Mouse (Mus musculus) hindbrain, embryonic 13.5 days (tissue): ENCODE measurements at regions not wholly inside any gene's neighbourhood (a gene's known extent, or its start where the extent isn't known, plus 50 kb on each side); places are given as distances from the start of the nearest gene placed in this dataset.
A peak's percentile ranks its signal among the peaks of the same experiment; 100 is the strongest.
"Not testable (repeated sequence)": the region's sequence is repeated elsewhere in the genome, so short reads cannot be mapped to it uniquely, and the experiment has no call there.

Source experiments
- ATAC-seq: fragments of 200-750 bp; cut with Nextera tagmentation; 2 replicates; pipeline ENCODE4 v1.8.0; 2017; ENCODE audit warnings: moderate TSS enrichment; ENCODE audit not compliant: low FRiP score
- H3K27ac ChIP-seq: fragments of 300-500 bp; sonication (generic); 2 replicates; pipeline ENCODE4 v1.5.1; 2015; ENCODE audit warnings: inconsistent platforms, mild to moderate bottlenecking, moderate library complexity
- H3K27me3 ChIP-seq: fragments of 300-500 bp; sonication (generic); 2 replicates; pipeline ENCODE4 v1.6.1; 2015; ENCODE audit warnings: mild to moderate bottlenecking, inconsistent platforms
- H3K36me3 ChIP-seq: fragments of 300-500 bp; sonication (generic); 2 replicates; pipeline ENCODE4 v1.6.1; 2015; ENCODE audit warnings: mild to moderate bottlenecking, inconsistent platforms
- H3K4me1 ChIP-seq: fragments of 300-500 bp; sonication (generic); replicated peaks from 2 replicates; pipeline ENCODE4 v1.6.1; 2015; ENCODE audit warnings: inconsistent platforms
- H3K4me2 ChIP-seq: fragments of 300-500 bp; sonication (generic); 2 replicates; pipeline ENCODE4 v1.6.1; 2015; ENCODE audit warnings: inconsistent platforms, mild to moderate bottlenecking, moderate library complexity
- H3K4me3 ChIP-seq: fragments of 300-500 bp; sonication (generic); 2 replicates; pipeline ENCODE4 v1.5.1; 2015; ENCODE audit warnings: mild to moderate bottlenecking, inconsistent platforms
- H3K9ac ChIP-seq: fragments of 300-500 bp; sonication (generic); 2 replicates; pipeline ENCODE4 v1.6.1; 2015; ENCODE audit warnings: mild to moderate bottlenecking, inconsistent platforms
- H3K9me3 ChIP-seq: fragments of 300-500 bp; sonication (generic); 2 replicates; pipeline ENCODE4 v1.6.1; 2016; ENCODE audit warnings: inconsistent platforms
- WGBS: fragments of 180-500 bp; shearing (Covaris S2); methylation state at CpG from one replicate; pipeline ENCODE4 v1.1.7; 2015; 5-methylcytosine and 5-hydroxymethylcytosine counted together

DNA sequence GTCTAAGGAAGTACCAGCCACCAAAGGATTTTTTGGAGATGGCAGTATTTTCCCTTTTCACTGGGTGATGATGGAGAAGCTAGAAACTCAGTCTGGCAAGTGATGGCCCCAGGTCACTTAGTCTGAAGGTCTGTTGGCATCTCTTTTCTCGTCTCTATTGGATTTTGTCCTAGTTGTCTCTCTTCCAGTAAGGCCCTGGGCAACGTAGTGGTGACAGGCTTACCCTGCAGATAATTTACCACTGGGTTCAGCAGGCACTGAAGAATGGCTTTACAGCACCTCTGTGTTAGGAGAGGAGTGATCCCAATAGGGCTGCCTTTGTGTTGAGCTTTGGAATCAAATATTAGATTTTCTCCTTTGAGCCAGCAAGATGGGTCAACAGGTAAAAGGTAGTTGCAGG lies 87.9 kb upstream of the 1110032F04Rik start:
- Histone ChIP-seq H3K9ac (no peak overlapping the region), H3K4me2 (no peak overlapping the region), H3K4me3 (no peak overlapping the region), H3K36me3 (no peaks in the 10 kb centered on the region), H3K9me3 (no peaks in the 10 kb centered on the region), H3K4me1 (0 out of 2 replicates have a peak, but pooled peaks cover 4% of the 10 kb centered on the region), H3K27ac (no peak overlapping the region), H3K27me3 (no peaks in the 10 kb centered on the region)
- ATAC-seq, result no peak
- WGBS, result 65% methylated on average over 2 of the region's 2 CpGs

DNA sequence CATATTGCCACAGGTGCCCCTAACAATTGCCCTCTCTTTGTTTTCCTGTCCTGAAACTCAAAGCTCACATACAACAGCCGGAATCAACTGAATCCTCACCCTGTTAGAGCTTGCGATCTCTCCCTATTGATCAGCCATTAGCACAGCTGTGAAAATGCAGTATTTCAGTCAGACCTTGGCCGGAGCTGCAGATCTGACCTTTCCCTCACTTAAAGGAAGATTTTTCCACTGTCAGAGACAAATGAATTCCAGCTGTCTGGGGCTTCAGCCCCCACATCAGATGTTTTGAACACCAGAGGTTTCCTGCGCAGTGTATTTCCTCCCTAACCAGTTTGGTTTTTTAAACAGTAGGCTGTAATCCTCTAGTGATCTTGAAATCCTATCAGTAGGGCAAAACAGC lies 87.0 kb upstream of the 1110032F04Rik start:
- H3K36me3 ChIP-seq, result no peaks in the 10 kb centered on the region
- no peak overlapping the region for H3K27ac ChIP-seq
- H3K27me3 ChIP-seq, result no peaks in the 10 kb centered on the region
- no peaks in the 10 kb centered on the region for H3K9me3 ChIP-seq
- H3K4me2 ChIP-seq, result no peak overlapping the region
- 0 out of 2 replicates have a peak, but pooled peaks cover 4% of the 10 kb centered on the region for H3K4me1 ChIP-seq
- H3K9ac ChIP-seq, result no peak overlapping the region
- WGBS, result 58% methylated on average over 4 of the region's 4 CpGs
- ATAC-seq, result no peak
- no peak overlapping the region for H3K4me3 ChIP-seq

DNA sequence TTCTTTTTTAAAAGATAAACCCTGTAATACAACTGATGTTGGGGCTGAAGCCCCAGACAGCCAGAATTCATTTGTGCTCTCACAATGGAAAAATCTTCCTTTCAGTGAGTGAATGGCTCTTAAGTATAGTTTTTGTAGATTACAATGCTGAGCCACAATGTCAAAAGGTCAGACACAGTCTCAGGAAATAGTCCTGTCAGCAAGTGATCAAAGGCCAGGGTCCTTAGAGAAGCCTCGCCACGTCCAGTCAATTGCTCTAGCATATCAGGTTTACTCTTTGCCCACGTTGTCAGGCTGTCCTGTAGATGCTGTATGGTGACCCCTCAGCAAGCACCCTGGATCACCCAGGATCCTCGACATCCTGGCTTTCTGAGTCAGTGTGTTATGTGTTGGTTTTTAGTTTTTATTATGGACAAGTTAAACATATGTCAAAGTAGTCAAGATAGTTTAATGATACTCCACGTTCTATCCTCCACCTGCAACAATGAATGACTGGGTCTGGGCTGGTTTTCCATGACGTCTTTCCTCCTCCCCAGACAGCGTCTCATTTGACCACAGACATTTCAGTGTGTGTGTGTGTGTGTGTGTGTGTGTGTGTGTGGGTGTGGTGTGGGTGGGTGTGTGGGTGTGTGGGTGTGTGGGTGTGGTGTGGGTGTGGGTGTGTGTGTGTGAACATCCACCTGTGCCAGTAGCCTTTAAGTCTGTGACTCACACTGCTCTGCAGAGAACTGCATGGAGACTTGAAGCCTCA lies 85.5 kb upstream of the 1110032F04Rik start:
- no peak overlapping the region for H3K4me2 ChIP-seq
- H3K36me3 ChIP-seq, result no peaks in the 10 kb centered on the region
- H3K4me3 ChIP-seq, result no peak overlapping the region
- H3K9me3 ChIP-seq, result no peaks in the 10 kb centered on the region
- WGBS, result 50% methylated on average over 7 of the region's 7 CpGs
- H3K27me3 ChIP-seq, result no peaks in the 10 kb centered on the region
- H3K27ac ChIP-seq, result no peak overlapping the region
- H3K9ac ChIP-seq, result no peak overlapping the region
- ATAC-seq, result no peak
- H3K4me1 ChIP-seq, result 0 out of 2 replicates have a peak, but pooled peaks cover 4% of the 10 kb centered on the region

DNA sequence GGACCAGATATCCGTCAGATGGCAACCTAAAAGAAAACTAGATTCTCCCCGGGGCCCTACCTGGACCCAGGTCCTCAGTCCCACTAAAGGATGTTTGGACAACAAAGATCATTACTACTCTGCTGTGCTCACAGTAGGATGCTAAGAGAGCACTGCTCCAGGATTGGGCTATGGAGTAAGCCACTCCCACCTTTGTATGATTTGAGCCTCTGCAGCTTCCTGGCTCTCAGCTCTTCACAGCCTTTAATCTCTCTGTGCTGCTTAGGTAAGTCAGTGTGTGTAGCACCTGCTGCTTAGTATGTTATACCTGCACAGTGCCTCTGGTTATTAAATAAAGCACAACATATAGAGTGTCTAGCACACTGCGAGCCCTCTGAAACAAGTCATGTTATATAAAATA lies 82.6 kb upstream of the 1110032F04Rik start:
- ATAC-seq, result no peak
- H3K36me3 ChIP-seq, result no peaks in the 10 kb centered on the region
- H3K9me3 ChIP-seq, result no peaks in the 10 kb centered on the region
- no peaks in the 10 kb centered on the region for H3K27me3 ChIP-seq
- no peak overlapping the region for H3K4me2 ChIP-seq
- H3K4me1 ChIP-seq, result no peaks in the 10 kb centered on the region
- no peak overlapping the region for H3K4me3 ChIP-seq
- H3K9ac ChIP-seq, result no peak overlapping the region
- 87% methylated on average over 3 of the region's 3 CpGs for WGBS
- no peak overlapping the region for H3K27ac ChIP-seq

DNA sequence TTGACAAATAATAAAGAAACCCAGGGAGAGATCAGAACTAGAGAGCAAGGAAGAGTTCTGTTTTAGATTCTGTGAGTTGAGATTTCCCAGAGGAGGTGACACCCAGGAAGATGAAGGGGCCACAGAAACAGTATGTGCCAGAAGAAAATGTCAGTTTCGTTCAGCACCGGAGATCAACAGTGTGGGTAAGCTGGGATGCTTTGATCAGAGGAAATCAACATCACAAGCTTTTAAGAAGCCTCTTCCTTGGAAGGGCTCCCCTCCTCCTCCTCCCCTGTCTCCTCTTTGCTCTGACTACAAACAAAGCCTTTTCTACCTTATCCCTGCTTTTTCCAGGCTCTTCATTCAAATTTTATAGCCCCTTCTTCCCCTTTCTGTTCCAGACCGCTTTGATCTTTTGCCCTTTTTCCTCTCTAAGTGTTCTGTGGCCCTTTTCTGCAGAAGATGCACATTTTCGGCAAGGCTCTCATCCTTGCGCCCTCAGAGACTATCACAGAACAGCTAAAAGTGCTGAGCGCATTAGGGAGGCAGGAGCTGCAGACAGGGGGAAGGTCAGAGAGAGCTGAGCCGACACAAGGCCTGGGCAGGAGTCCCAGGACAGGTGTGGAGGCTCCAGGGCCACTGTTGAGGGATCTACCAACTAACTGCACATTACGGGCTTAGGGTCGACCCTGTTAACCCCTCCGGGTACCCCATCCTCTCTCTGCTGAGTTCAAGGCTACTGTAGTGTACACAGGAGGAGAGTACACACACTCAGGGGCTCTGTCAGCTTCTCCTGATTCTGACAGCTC lies 81.8 kb upstream of the 1110032F04Rik start:
- Histone ChIP-seq H3K27ac (no peak overlapping the region), H3K4me2 (no peak overlapping the region), H3K36me3 (no peaks in the 10 kb centered on the region), H3K4me1 (no peaks in the 10 kb centered on the region), H3K9me3 (no peaks in the 10 kb centered on the region), H3K27me3 (no peaks in the 10 kb centered on the region), H3K9ac (no peak overlapping the region), H3K4me3 (no peak overlapping the region)
- WGBS, result 53% methylated on average over 10 of the region's 10 CpGs
- no peak for ATAC-seq

DNA sequence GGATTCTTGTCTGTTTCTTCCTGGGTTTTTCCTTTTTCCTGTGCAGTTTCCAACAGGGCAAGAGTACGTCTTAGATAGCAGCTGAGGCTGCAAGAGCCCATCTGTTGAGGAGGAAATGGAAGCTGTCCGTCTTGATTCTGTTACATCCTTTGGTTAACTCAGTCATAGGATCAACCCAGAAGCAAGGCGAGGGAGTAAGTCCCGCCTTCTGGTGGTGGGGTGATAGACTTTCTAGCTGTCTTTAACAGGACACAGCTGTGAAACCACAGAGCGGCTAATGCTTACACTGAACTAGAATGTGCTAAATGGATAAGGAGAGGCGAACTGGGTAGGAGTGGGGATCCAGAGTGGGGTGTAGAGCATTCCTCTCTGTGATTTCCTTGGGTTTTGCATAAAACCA lies 79.9 kb upstream of the 1110032F04Rik start:
- 90% methylated on average over 6 of the region's 6 CpGs for WGBS
- Histone ChIP-seq H3K4me2 (no peak overlapping the region), H3K4me3 (no peak overlapping the region), H3K36me3 (no peaks in the 10 kb centered on the region), H3K4me1 (peaks cover 9% of the 10 kb centered on the region), H3K9me3 (no peaks in the 10 kb centered on the region), H3K27ac (no peak overlapping the region), H3K9ac (no peak overlapping the region), H3K27me3 (no peaks in the 10 kb centered on the region)
- no peak for ATAC-seq

- 92% methylated on average over 4 of the region's 4 CpGs for WGBS
- no peak overlapping the region for H3K9ac ChIP-seq
- H3K36me3 ChIP-seq, result no peaks in the 10 kb centered on the region
- H3K4me2 ChIP-seq, result no peak overlapping the region
- H3K9me3 ChIP-seq, result no peaks in the 10 kb centered on the region
- no peak for ATAC-seq
- H3K27ac ChIP-seq, result no peak overlapping the region
- H3K27me3 ChIP-seq, result no peaks in the 10 kb centered on the region
- no peak overlapping the region for H3K4me3 ChIP-seq
- peaks cover 9% of the 10 kb centered on the region for H3K4me1 ChIP-seq
Observed at GRCm38 (mm10) chr3:68790466-68790865, 78.9 kb upstream of the 1110032F04Rik start.

DNA sequence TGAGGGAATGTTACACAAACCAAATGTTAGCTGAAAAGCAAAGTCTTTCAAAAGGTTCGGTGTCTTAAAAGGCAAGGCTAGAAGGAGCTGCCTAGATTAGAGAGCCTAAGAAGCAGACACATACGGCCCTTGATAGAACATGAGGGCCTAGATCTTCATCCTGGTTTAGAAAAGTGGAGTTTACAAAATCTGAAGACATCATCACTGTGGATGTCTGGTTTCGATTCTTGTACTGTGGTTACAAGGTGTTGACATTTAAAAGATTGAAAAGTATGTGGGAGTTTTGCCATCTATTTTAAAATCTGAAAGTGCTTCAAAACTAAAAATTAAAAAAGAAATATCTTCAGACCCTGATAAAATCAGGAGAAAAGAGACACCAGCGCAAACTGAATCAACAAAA lies 76.5 kb upstream of the 1110032F04Rik start:
- no peak overlapping the region for H3K4me2 ChIP-seq
- 94% methylated on average over 4 of the region's 4 CpGs for WGBS
- H3K4me1 ChIP-seq, result peaks cover 9% of the 10 kb centered on the region
- H3K9ac ChIP-seq, result no peak overlapping the region
- no peaks in the 10 kb centered on the region for H3K27me3 ChIP-seq
- no peak overlapping the region for H3K4me3 ChIP-seq
- no peak for ATAC-seq
- H3K36me3 ChIP-seq, result no peaks in the 10 kb centered on the region
- no peaks in the 10 kb centered on the region for H3K9me3 ChIP-seq
- no peak overlapping the region for H3K27ac ChIP-seq

DNA sequence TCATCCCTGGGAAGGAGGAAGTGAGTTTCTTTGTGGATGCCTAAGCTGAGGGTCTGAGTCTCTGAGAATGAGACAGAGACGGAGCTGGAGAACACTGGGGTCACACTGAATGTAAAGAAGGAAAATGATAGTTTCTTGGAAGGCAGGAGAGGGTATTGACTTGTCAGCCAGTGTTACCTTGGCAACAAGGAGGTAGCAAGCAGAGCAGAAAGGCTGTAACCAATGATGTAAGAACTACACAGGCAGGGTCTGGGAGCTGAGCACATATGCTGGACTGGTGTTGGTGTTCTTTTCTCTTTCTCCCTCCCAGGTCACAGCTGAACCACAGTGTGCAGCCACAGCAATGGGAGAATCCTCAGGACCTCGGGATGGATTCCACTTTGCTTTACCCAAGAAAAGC lies 75.5 kb upstream of the 1110032F04Rik start:
- WGBS, result 33% methylated on average over 2 of the region's 2 CpGs
- Histone ChIP-seq H3K27ac (peak overlapping the region; percentile 75), H3K9ac (0 out of 2 replicates have a peak overlapping the region, but pooled peaks have one; percentile 2), H3K36me3 (no peaks in the 10 kb centered on the region), H3K9me3 (no peaks in the 10 kb centered on the region), H3K4me2 (no peak overlapping the region), H3K4me3 (no peak overlapping the region), H3K27me3 (no peaks in the 10 kb centered on the region), H3K4me1 (peaks cover 9% of the 10 kb centered on the region)
- ATAC-seq, result peak; percentile 93

DNA sequence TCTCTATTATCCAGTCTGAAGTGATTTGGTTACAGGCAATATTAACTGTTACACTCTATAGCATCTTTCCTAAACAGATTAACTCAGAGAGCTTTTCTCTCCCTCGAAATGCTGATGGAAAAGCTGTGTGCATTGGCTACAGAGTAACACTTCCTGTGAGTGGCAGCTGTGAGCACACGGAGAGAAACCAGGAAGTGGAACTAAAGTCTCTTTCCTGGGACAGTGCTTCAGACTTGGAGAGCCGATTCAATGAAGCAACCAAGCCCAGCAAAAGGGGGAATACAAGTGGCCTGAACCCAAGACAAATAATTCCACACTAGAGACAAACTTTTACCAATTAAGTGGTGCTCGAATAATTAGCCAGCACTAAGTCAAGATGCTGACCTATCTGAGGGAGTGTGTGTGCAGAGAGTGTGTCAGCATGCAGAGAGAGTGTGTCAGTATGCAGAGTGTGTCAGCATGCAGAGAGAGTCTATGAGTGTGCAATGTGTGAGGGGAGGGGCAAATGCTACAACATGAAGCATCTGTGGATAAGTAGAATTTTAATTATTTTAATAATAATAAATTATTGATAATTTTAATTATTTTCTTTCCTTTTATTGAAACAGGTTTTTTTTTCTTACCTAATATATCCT lies 74.9 kb upstream of the 1110032F04Rik start:
- Histone ChIP-seq H3K4me2 (no peak overlapping the region), H3K27me3 (no peaks in the 10 kb centered on the region), H3K9ac (0 out of 2 replicates have a peak overlapping the region, but pooled peaks have one; percentile 2), H3K36me3 (no peaks in the 10 kb centered on the region), H3K4me1 (peaks cover 9% of the 10 kb centered on the region), H3K4me3 (no peak overlapping the region), H3K27ac (peak overlapping the region; percentile 75), H3K9me3 (no peaks in the 10 kb centered on the region)
- 48% methylated on average over 4 of the region's 4 CpGs for WGBS
- ATAC-seq, result no peak; the same call in 1 of the 2 replicates

DNA sequence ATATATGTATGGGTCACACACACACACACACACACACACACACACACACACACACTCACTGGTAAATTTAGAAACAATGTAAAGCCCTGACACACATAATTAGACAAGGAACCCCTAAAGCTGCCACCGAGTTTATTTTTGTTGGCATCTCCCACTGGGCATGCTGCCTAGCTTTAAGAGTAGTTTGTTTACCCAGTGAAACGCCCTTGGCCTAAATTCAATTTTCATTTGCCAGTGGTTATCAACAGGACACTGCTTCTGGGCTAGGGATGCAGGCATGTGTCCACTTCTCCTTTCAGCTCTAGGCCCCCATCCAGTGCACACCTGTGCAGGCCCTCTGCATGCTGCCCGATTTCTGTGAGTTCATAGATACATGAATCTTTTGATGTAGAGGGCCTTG lies 73.7 kb upstream of the 1110032F04Rik start:
- Histone ChIP-seq H3K36me3 (no peaks in the 10 kb centered on the region), H3K9ac (no peak overlapping the region), H3K9me3 (no peaks in the 10 kb centered on the region; the same call in 1 of the 2 replicates), H3K27me3 (no peaks in the 10 kb centered on the region), H3K4me2 (no peak overlapping the region), H3K4me1 (peaks cover 9% of the 10 kb centered on the region), H3K27ac (no peak overlapping the region), H3K4me3 (no peak overlapping the region)
- WGBS, result 68% methylated on average over 3 of the region's 3 CpGs
- no peak for ATAC-seq

GRCm38 (mm10) chr3:68798408-68798807 lies 71.0 kb upstream of the 1110032F04Rik start:
- H3K4me2 ChIP-seq, H3K4me1 ChIP-seq, H3K9ac ChIP-seq, H3K4me3 ChIP-seq, H3K27me3 ChIP-seq, ATAC-seq, H3K27ac ChIP-seq, H3K9me3 ChIP-seq, H3K36me3 ChIP-seq: not testable (repeated sequence)
- 85% methylated on average over 8 of the region's 8 CpGs for WGBS
